Mouse (Mus musculus): ENCODE results near the gene Tas2r135.

Tas2r135 gene

GRCm38 (mm10) chr6:42434446-42434845 is 29.2 kb downstream of the Tas2r135 start, which contains the start of gene Tas2r126:
Gene Tas2r126, plus strand, starts transcription at chr6:42434535.
- in situ Hi-C loops (cut with MboI) = no loop called here

- in situ Hi-C loops (cut with MboI) = no loop called here
These were observed 30.3 kb downstream of the Tas2r135 start for GRCm38 (mm10) chr6:42435490-42435889.

- in situ Hi-C loops (cut with MboI) = no loop called here
These were observed 36.2 kb downstream of the Tas2r135 start for GRCm38 (mm10) chr6:42441395-42441794.

- in situ Hi-C loops (cut with MboI) = no loop called here
These were observed 39.3 kb downstream of the Tas2r135 start for GRCm38 (mm10) chr6:42444491-42444890.

- in situ Hi-C loops (cut with MboI) = no loop called here
These were observed 42.1 kb downstream of the Tas2r135 start for GRCm38 (mm10) chr6:42447381-42447780.

All from mature B cell (primary cell).